Mouse (Mus musculus) stomach, postnatal 0 days (tissue): ENCODE data around the gene Sesn1.

Experiments
- CTCF ChIP-seq: IDR thresholded peaks from 2 replicates; pipeline ENCODE4 v1.5.1; 2016; ENCODE audit warnings: antibody characterized with exemption, low read depth, mild to moderate bottlenecking, moderate library complexity
- EP300 ChIP-seq: optimal IDR thresholded peaks from 2 replicates; pipeline ENCODE3; 2016; ENCODE audit warnings: antibody characterized with exemption

- TF ChIP-seq CTCF (no peak), EP300 (no peak)
Measured at GRCm38 (mm10) chr10:41797253-41797652, 12.5 kb upstream of the Sesn1 start.
